Mouse (Mus musculus) small intestine, adult 2 months (tissue): ENCODE data around the gene Fbxo42. TPM values are rescaled to one million over a fixed set of nuclear protein-coding genes. Genes with fewer than 3 reads are reported as not detected.
A peak's percentile ranks its signal among the peaks of the same experiment; 100 is the strongest.

Experiments
- H3K27ac ChIP-seq: fragments of 200-500 bp; 2 replicates; pipeline ENCODE4 v1.5.1; 2012; ENCODE audit warnings: low read depth, low read length, control low read depth, inconsistent platforms; ENCODE audit not compliant: insufficient read depth
- H3K27me3 ChIP-seq: fragments of 200-500 bp; 2 replicates; pipeline ENCODE4 v1.6.1; 2012; ENCODE audit warnings: mild to moderate bottlenecking, moderate library complexity, low read length, inconsistent platforms; ENCODE audit not compliant: control insufficient read depth, insufficient read depth
- H3K36me3 ChIP-seq: fragments of 200-500 bp; 2 replicates; pipeline ENCODE4 v1.6.1; 2012; ENCODE audit warnings: mild to moderate bottlenecking, low read length, control low read depth, inconsistent platforms; ENCODE audit not compliant: control insufficient read depth, insufficient read depth
- H3K4me1 ChIP-seq: fragments of 200-500 bp; 2 replicates; pipeline ENCODE4 v1.6.1; 2012; ENCODE audit warnings: low read length, inconsistent platforms, mixed read lengths; ENCODE audit not compliant: control insufficient read depth, insufficient read depth, insufficient read length
- H3K4me3 ChIP-seq: fragments of 200-500 bp; 2 replicates; pipeline ENCODE4 v1.5.1; 2012; ENCODE audit warnings: low read depth, mild to moderate bottlenecking, control low read depth, inconsistent platforms, low read length, moderate library complexity
- CTCF ChIP-seq: fragments of 200-500 bp; IDR thresholded peaks from 2 replicates; pipeline ENCODE4 v1.5.1; 2012; ENCODE audit warnings: low read depth, mild to moderate bottlenecking, control low read depth, inconsistent platforms, low read length, moderate library complexity, mixed read lengths; ENCODE audit not compliant: insufficient replicate concordance, insufficient read length; ENCODE audit errors: extremely low read depth
- POLR2A ChIP-seq: fragments of 200-500 bp; IDR thresholded peaks from 2 replicates; pipeline ENCODE4 v1.6.1; 2012; ENCODE audit warnings: low read depth, mild to moderate bottlenecking, control low read depth, inconsistent platforms, low read length, moderate library complexity
- WGBS: fragments of 180-500 bp; shearing (Covaris S2); methylation state at CpG from one replicate; pipeline ENCODE4 v1.1.7; 2018; 5-methylcytosine and 5-hydroxymethylcytosine counted together
- polyA plus RNA-seq: library from polyadenylated mRNA; depleted of rRNA; stranded (reverse); fragments of >200 nt; gene quantifications from 2 replicates; pipeline ENCODE4 v1.2.3, GENCODE M21; 2012

Gene Fbxo42
- polyA plus RNA-seq, 1 experiment = 13.1 TPM

- 61% methylated on average over 4 of the region's 4 CpGs for WGBS
- H3K36me3 ChIP-seq = no peaks in the 10 kb centered on the region
- H3K27me3 ChIP-seq = no peaks in the 10 kb centered on the region
- H3K4me3 ChIP-seq = no peak overlapping the region
- H3K4me1 ChIP-seq = peaks cover 32% of the 10 kb centered on the region
- H3K27ac ChIP-seq = no peak overlapping the region; the same call in 1 of the 2 replicates
- no peak for TF ChIP-seq POLR2A
- TF ChIP-seq CTCF = no peak
These were observed 12.5 kb downstream of the Fbxo42 start for GRCm38 (mm10) chr4:141160193-141160592.

GRCm38 (mm10) chr4:141161699-141162208 lies 14.0 kb downstream of the Fbxo42 start:
- Histone ChIP-seq H3K4me3 (no peak overlapping the region), H3K4me1 (peaks cover 35% of the 10 kb centered on the region), H3K27me3 (no peaks in the 10 kb centered on the region), H3K36me3 (no peaks in the 10 kb centered on the region), H3K27ac (no peak overlapping the region)
- WGBS = 53% methylated on average over 6 of the region's 6 CpGs
- TF ChIP-seq CTCF = no peak
- TF ChIP-seq POLR2A = no peak

GRCm38 (mm10) chr4:141163729-141164128 lies 16.0 kb downstream of the Fbxo42 start:
- peak overlapping the region; percentile 27; the same call in 1 of the 2 replicates for H3K27ac ChIP-seq
- WGBS = 91% methylated on average over 5 of the region's 5 CpGs
- H3K27me3 ChIP-seq = no peaks in the 10 kb centered on the region

GRCm38 (mm10) chr4:141165744-141166292 lies 18.1 kb downstream of the Fbxo42 start:
- peaks cover 10% of the 10 kb centered on the region; the same call in 1 of the 2 replicates for H3K36me3 ChIP-seq
- H3K4me3 ChIP-seq = no peak overlapping the region
- WGBS = 38% methylated on average over 8 of the region's 8 CpGs
- H3K27ac ChIP-seq = peak overlapping the region; percentile 68; the same call in 1 of the 2 replicates
- H3K4me1 ChIP-seq = peaks cover 9% of the 10 kb centered on the region
- H3K27me3 ChIP-seq = no peaks in the 10 kb centered on the region
- TF ChIP-seq CTCF (no peak), POLR2A (no peak)

More at GRCm38 (mm10) chr4:141163729-141164128, 16.0 kb downstream of the Fbxo42 start:
- TF ChIP-seq CTCF = no peak
- no peak for TF ChIP-seq POLR2A
- Histone ChIP-seq H3K4me3 (no peak overlapping the region), H3K4me1 (peaks cover 21% of the 10 kb centered on the region), H3K36me3 (0 out of 2 replicates have a peak, but pooled peaks cover 2% of the 10 kb centered on the region)

- H3K27ac ChIP-seq = no peak overlapping the region
- WGBS = 97% methylated on average over 3 of the region's 3 CpGs
- H3K4me3 ChIP-seq = no peak overlapping the region
- H3K4me1 ChIP-seq = peaks cover 5% of the 10 kb centered on the region
- no peak for TF ChIP-seq POLR2A
- TF ChIP-seq CTCF = no peak
- H3K36me3 ChIP-seq = peaks cover 19% of the 10 kb centered on the region
- H3K27me3 ChIP-seq = no peaks in the 10 kb centered on the region
These were observed 19.4 kb downstream of the Fbxo42 start for GRCm38 (mm10) chr4:141167156-141167555.

GRCm38 (mm10) chr4:141172121-141172520 lies 24.4 kb downstream of the Fbxo42 start:
- Histone ChIP-seq H3K27me3 (no peaks in the 10 kb centered on the region), H3K36me3 (peaks cover 27% of the 10 kb centered on the region), H3K27ac (no peak overlapping the region), H3K4me3 (no peak overlapping the region), H3K4me1 (no peaks in the 10 kb centered on the region)
- TF ChIP-seq POLR2A = no peak
- TF ChIP-seq CTCF = no peak
- 95% methylated on average over 8 of the region's 8 CpGs for WGBS

- H3K4me3 ChIP-seq = no peak overlapping the region
- no peak overlapping the region for H3K27ac ChIP-seq
- TF ChIP-seq POLR2A (no peak), CTCF (no peak)
- H3K27me3 ChIP-seq = no peaks in the 10 kb centered on the region
- peaks cover 26% of the 10 kb centered on the region for H3K36me3 ChIP-seq
- 82% methylated on average over 5 of the region's 5 CpGs for WGBS
- no peaks in the 10 kb centered on the region for H3K4me1 ChIP-seq
These were observed 28.1 kb downstream of the Fbxo42 start for GRCm38 (mm10) chr4:141175783-141176182.

- H3K4me3 ChIP-seq = no peak overlapping the region
- peaks cover 24% of the 10 kb centered on the region for H3K36me3 ChIP-seq
- no peak for TF ChIP-seq CTCF
- TF ChIP-seq POLR2A = no peak
- no peak overlapping the region for H3K27ac ChIP-seq
- H3K27me3 ChIP-seq = no peaks in the 10 kb centered on the region
- H3K4me1 ChIP-seq = no peaks in the 10 kb centered on the region
- 79% methylated on average over 10 of the region's 10 CpGs for WGBS
These were observed 28.7 kb downstream of the Fbxo42 start for GRCm38 (mm10) chr4:141176328-141176838.
